Mouse (Mus musculus) limb, embryonic 10.5 days (tissue): ENCODE measurements around the gene Cd44. TPM values are rescaled to one million over a fixed set of nuclear protein-coding genes. Genes with fewer than 3 reads are reported as not detected.

Experiments
- DNase-seq: peaks from one replicate; pipeline ENCODE4 v3.0.0-alpha.2; 2017; ENCODE audit warnings: low spot score
- H3K27ac ChIP-seq: fragments of 300-500 bp; sonication (generic); 2 replicates; pipeline ENCODE4 v1.5.1; 2016; ENCODE audit warnings: mild to moderate bottlenecking
- H3K27me3 ChIP-seq: fragments of 300-500 bp; sonication (generic); 2 replicates; pipeline ENCODE4 v1.6.1; 2016; ENCODE audit warnings: low read depth, mild to moderate bottlenecking; ENCODE audit not compliant: poor library complexity, severe bottlenecking
- H3K36me3 ChIP-seq: fragments of 300-500 bp; sonication (generic); 2 replicates; pipeline ENCODE4 v1.6.1; 2016; ENCODE audit warnings: mild to moderate bottlenecking, moderate library complexity
- H3K4me1 ChIP-seq: fragments of 300-500 bp; sonication (generic); 2 replicates; pipeline ENCODE4 v1.6.1; 2016
- H3K4me3 ChIP-seq: fragments of 300-500 bp; sonication (generic); 2 replicates; pipeline ENCODE4 v1.5.1; 2016; ENCODE audit warnings: mild to moderate bottlenecking, moderate library complexity
- H3K9me3 ChIP-seq: fragments of 300-500 bp; sonication (generic); replicated peaks from 2 replicates; pipeline ENCODE4 v1.6.1; 2016; ENCODE audit warnings: mild to moderate bottlenecking
- WGBS: fragments of 180-500 bp; shearing (Covaris S2); methylation state at CpG from one replicate; pipeline ENCODE4 v1.1.7; 2016; 5-methylcytosine and 5-hydroxymethylcytosine counted together
- polyA plus RNA-seq: library from polyadenylated mRNA; unstranded; fragments of >200 nt; fragmentation: Nextera tagmentation; extraction: Ambion mirVana; gene quantifications from 2 replicates; pipeline ENCODE4 v1.2.1, GENCODE M21; 2016

The Cd44 gene
- polyA plus RNA-seq, 1 experiment from 2014 or later = 3.4 TPM

GRCm38 (mm10) chr2:102862706-102863105 is 38.8 kb downstream of the Cd44 start:
- no peak overlapping the region for H3K27ac ChIP-seq
- 81% methylated on average over 7 of the region's 7 CpGs for WGBS
- no peak overlapping the region for H3K4me3 ChIP-seq
- DNase-seq = no peak
- H3K36me3 ChIP-seq = no peaks in the 10 kb centered on the region
- H3K9me3 ChIP-seq = no peaks in the 10 kb centered on the region
- no peaks in the 10 kb centered on the region for H3K27me3 ChIP-seq
- H3K4me1 ChIP-seq = no peaks in the 10 kb centered on the region

GRCm38 (mm10) chr2:102858271-102858670 is 43.2 kb downstream of the Cd44 start:
- H3K4me1 ChIP-seq = no peaks in the 10 kb centered on the region
- H3K9me3 ChIP-seq = no peaks in the 10 kb centered on the region
- no peak for DNase-seq
- no peak overlapping the region for H3K4me3 ChIP-seq
- H3K27ac ChIP-seq = no peak overlapping the region
- H3K36me3 ChIP-seq = no peaks in the 10 kb centered on the region
- H3K27me3 ChIP-seq = no peaks in the 10 kb centered on the region
- WGBS = 95% methylated on average over 6 of the region's 6 CpGs

GRCm38 (mm10) chr2:102853297-102853696 is 48.2 kb downstream of the Cd44 start:
- H3K9me3 ChIP-seq = no peaks in the 10 kb centered on the region
- H3K4me3 ChIP-seq = no peak overlapping the region
- H3K36me3 ChIP-seq = no peaks in the 10 kb centered on the region
- no peak for DNase-seq
- H3K27me3 ChIP-seq = no peaks in the 10 kb centered on the region
- H3K27ac ChIP-seq = no peak overlapping the region
- no peaks in the 10 kb centered on the region for H3K4me1 ChIP-seq
- WGBS = 96% methylated on average over 3 of the region's 3 CpGs

- 70% methylated on average over 4 of the region's 4 CpGs for WGBS
- Histone ChIP-seq H3K9me3 (no peaks in the 10 kb centered on the region), H3K4me3 (no peak overlapping the region), H3K27ac (no peak overlapping the region), H3K36me3 (no peaks in the 10 kb centered on the region), H3K27me3 (no peaks in the 10 kb centered on the region), H3K4me1 (no peaks in the 10 kb centered on the region)
- no peak for DNase-seq
Measured at GRCm38 (mm10) chr2:102851936-102852477, 49.5 kb downstream of the Cd44 start.

GRCm38 (mm10) chr2:102850026-102850425 is 51.4 kb downstream of the Cd44 start:
- no peak overlapping the region for H3K4me3 ChIP-seq
- no peaks in the 10 kb centered on the region for H3K27me3 ChIP-seq
- no peak overlapping the region for H3K27ac ChIP-seq
- DNase-seq = no peak
- H3K9me3 ChIP-seq = no peaks in the 10 kb centered on the region
- no peaks in the 10 kb centered on the region for H3K4me1 ChIP-seq
- H3K36me3 ChIP-seq = no peaks in the 10 kb centered on the region

- no peaks in the 10 kb centered on the region for H3K4me1 ChIP-seq
- no peak for DNase-seq
- 92% methylated on average over 5 of the region's 5 CpGs for WGBS
Measured at GRCm38 (mm10) chr2:102848811-102849433, 52.5 kb downstream of the Cd44 start.

GRCm38 (mm10) chr2:102841231-102841630 is 60.2 kb downstream of the Cd44 start:
- no peak overlapping the region for H3K27ac ChIP-seq
- no peaks in the 10 kb centered on the region for H3K36me3 ChIP-seq
- no peaks in the 10 kb centered on the region for H3K4me1 ChIP-seq
- no peaks in the 10 kb centered on the region for H3K27me3 ChIP-seq
- H3K4me3 ChIP-seq = no peak overlapping the region
- no peak for DNase-seq
- H3K9me3 ChIP-seq = no peaks in the 10 kb centered on the region

More at GRCm38 (mm10) chr2:102848811-102849433, 52.5 kb downstream of the Cd44 start:
- H3K9me3 ChIP-seq = no peaks in the 10 kb centered on the region
- no peak overlapping the region for H3K4me3 ChIP-seq
- no peaks in the 10 kb centered on the region for H3K27me3 ChIP-seq
- no peak overlapping the region for H3K27ac ChIP-seq
- no peaks in the 10 kb centered on the region for H3K36me3 ChIP-seq

GRCm38 (mm10) chr2:102838179-102838578 is 63.3 kb downstream of the Cd44 start:
- Histone ChIP-seq H3K36me3 (no peaks in the 10 kb centered on the region), H3K9me3 (no peaks in the 10 kb centered on the region), H3K4me1 (no peaks in the 10 kb centered on the region), H3K4me3 (no peak overlapping the region), H3K27me3 (no peaks in the 10 kb centered on the region), H3K27ac (no peak overlapping the region)
- no peak for DNase-seq
- WGBS = 93% methylated on average over 7 of the region's 7 CpGs

GRCm38 (mm10) chr2:102831547-102831946 is 69.9 kb downstream of the Cd44 start:
- DNase-seq = no peak
- H3K27me3 ChIP-seq = no peaks in the 10 kb centered on the region
- no peaks in the 10 kb centered on the region for H3K9me3 ChIP-seq
- no peak overlapping the region for H3K4me3 ChIP-seq
- H3K27ac ChIP-seq = no peak overlapping the region
- H3K36me3 ChIP-seq = no peaks in the 10 kb centered on the region
- H3K4me1 ChIP-seq = no peaks in the 10 kb centered on the region

GRCm38 (mm10) chr2:102829201-102829600 is 72.3 kb downstream of the Cd44 start:
- no peaks in the 10 kb centered on the region for H3K9me3 ChIP-seq
- WGBS = 87% methylated on average over 3 of the region's 3 CpGs
- no peaks in the 10 kb centered on the region for H3K36me3 ChIP-seq
- no peak overlapping the region for H3K27ac ChIP-seq
- H3K4me3 ChIP-seq = no peak overlapping the region
- H3K4me1 ChIP-seq = no peaks in the 10 kb centered on the region
- DNase-seq = no peak
- no peaks in the 10 kb centered on the region for H3K27me3 ChIP-seq

- no peaks in the 10 kb centered on the region for H3K36me3 ChIP-seq
- H3K9me3 ChIP-seq = no peaks in the 10 kb centered on the region
- H3K27me3 ChIP-seq = no peaks in the 10 kb centered on the region
- 71% methylated on average over 7 of the region's 7 CpGs for WGBS
- no peaks in the 10 kb centered on the region for H3K4me1 ChIP-seq
- H3K27ac ChIP-seq = no peak overlapping the region
- DNase-seq = no peak
- no peak overlapping the region for H3K4me3 ChIP-seq
Measured at GRCm38 (mm10) chr2:102828381-102828780, 73.1 kb downstream of the Cd44 start.

- DNase-seq = no peak
- Histone ChIP-seq H3K4me3 (no peak overlapping the region), H3K4me1 (no peaks in the 10 kb centered on the region), H3K27ac (no peak overlapping the region), H3K36me3 (no peaks in the 10 kb centered on the region), H3K9me3 (no peaks in the 10 kb centered on the region), H3K27me3 (no peaks in the 10 kb centered on the region)
- WGBS = 69% methylated on average over 1 of the region's 1 CpGs
Measured at GRCm38 (mm10) chr2:102827841-102828240, 73.6 kb downstream of the Cd44 start.

- no peak for DNase-seq
- H3K27me3 ChIP-seq = no peaks in the 10 kb centered on the region
- no peaks in the 10 kb centered on the region for H3K9me3 ChIP-seq
- H3K27ac ChIP-seq = no peak overlapping the region
- WGBS = 92% methylated on average over 9 of the region's 9 CpGs
- H3K36me3 ChIP-seq = no peaks in the 10 kb centered on the region
- H3K4me1 ChIP-seq = peaks cover 4% of the 10 kb centered on the region
- no peak overlapping the region for H3K4me3 ChIP-seq
Measured at GRCm38 (mm10) chr2:102825961-102826633, 75.4 kb downstream of the Cd44 start.
